8 mouse cellular contexts compared by ENCODE assay signal in the genomic region with DNA sequence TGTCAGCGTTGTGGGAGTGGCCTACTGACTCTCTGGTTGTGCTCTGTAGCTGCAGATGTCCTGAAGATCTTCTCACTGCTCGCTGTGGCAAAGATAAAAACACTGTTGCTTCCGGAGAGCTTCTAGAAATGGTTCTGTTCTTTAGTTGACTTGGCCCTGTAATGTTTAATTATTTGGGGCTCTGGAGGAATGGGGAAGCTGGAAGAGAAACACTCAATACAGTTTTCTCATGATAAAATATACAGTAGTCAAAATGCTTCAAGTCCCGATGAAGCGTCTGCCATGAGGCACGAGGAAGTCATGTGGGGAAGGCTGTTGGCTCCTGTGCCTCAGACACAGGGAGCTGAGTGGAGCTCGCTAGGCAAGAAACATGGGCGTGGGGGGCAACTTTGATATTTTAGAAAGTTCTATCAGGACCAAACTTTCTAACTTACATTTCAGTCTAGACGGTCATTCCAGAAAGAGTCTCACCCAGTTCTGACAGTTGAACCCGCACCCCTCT. TPM values are rescaled to one million over a fixed set of nuclear protein-coding genes. Genes with fewer than 3 reads are reported as not detected.
A peak's percentile ranks its signal among the peaks of the same experiment; 100 is the strongest.
DNase-seq lines count a peak whose midpoint lies in the region; ATAC-seq and TF ChIP-seq lines count a peak whose summit lies in the region.

No protein-coding gene starts in this region.

- no peak overlapping the region for H3K9ac ChIP-seq in midbrain, embryonic 13.5 days (replicated peaks)
- H3K9ac ChIP-seq in midbrain, embryonic 14.5 days (replicated peaks; ENCODE audit: low read length) = no peak overlapping the region
- H3K9ac ChIP-seq in embryonic facial prominence, embryonic 14.5 days (ENCODE audit: low read depth, low read length) = no peak overlapping the region
- H3K9ac ChIP-seq in intestine, postnatal 0 days (ENCODE audit: low read depth, low read length) = no peak overlapping the region; the same call in 1 of the 2 replicates

- no peaks in the 10 kb centered on the region for H3K27me3 ChIP-seq in midbrain, embryonic 13.5 days
- no peaks in the 10 kb centered on the region for H3K27me3 ChIP-seq in midbrain, embryonic 14.5 days (ENCODE audit: control insufficient read depth, insufficient read depth, low read length)
- H3K27me3 ChIP-seq in embryonic facial prominence, embryonic 14.5 days (replicated peaks; ENCODE audit: control insufficient read depth, insufficient read depth, low read length) = no peaks in the 10 kb centered on the region
- no peaks in the 10 kb centered on the region for H3K27me3 ChIP-seq in intestine, postnatal 0 days (replicated peaks; ENCODE audit: control insufficient read depth, insufficient read depth, low read length)

- ATAC-seq in midbrain, embryonic 13.5 days = no peak
- no peak for ATAC-seq in midbrain, embryonic 14.5 days (ENCODE audit: low FRiP score, low TSS enrichment)
- peak; percentile 73 for ATAC-seq in embryonic facial prominence, embryonic 14.5 days (ENCODE audit: low read depth)
- ATAC-seq in intestine, postnatal 0 days = no peak

- WGBS in midbrain, embryonic 13.5 days = 78% methylated on average over 10 of the region's 10 CpGs
- 77% methylated on average over 10 of the region's 10 CpGs for WGBS in midbrain, embryonic 14.5 days
- 54% methylated on average over 10 of the region's 10 CpGs for WGBS in embryonic facial prominence, embryonic 14.5 days
- 55% methylated on average over 10 of the region's 10 CpGs for WGBS in intestine, postnatal 0 days

- H3K4me3 ChIP-seq in midbrain, embryonic 13.5 days (replicated peaks) = no peak overlapping the region
- no peak overlapping the region for H3K4me3 ChIP-seq in midbrain, embryonic 14.5 days (replicated peaks; ENCODE audit: low read depth, low read length)
- no peak overlapping the region for H3K4me3 ChIP-seq in embryonic facial prominence, embryonic 14.5 days (ENCODE audit: low read depth, low read length)
- H3K4me3 ChIP-seq in intestine, postnatal 0 days (ENCODE audit: low read depth, low read length) = no peak overlapping the region

- 0 out of 2 replicates have a peak overlapping the region, but pooled peaks have one; percentile 14 for H3K27ac ChIP-seq in midbrain, embryonic 13.5 days
- no peak overlapping the region for H3K27ac ChIP-seq in midbrain, embryonic 14.5 days (replicated peaks; ENCODE audit: low read depth, low read length)
- H3K27ac ChIP-seq in embryonic facial prominence, embryonic 14.5 days (replicated peaks; ENCODE audit: low read depth, low read length) = peak overlapping the region; percentile 75
- no peak overlapping the region for H3K27ac ChIP-seq in intestine, postnatal 0 days (ENCODE audit: low read depth, low read length)

- no peak overlapping the region for H3K4me2 ChIP-seq in midbrain, embryonic 13.5 days (replicated peaks)
- no peak overlapping the region for H3K4me2 ChIP-seq in midbrain, embryonic 14.5 days (ENCODE audit: low read length)
- H3K4me2 ChIP-seq in embryonic facial prominence, embryonic 14.5 days (ENCODE audit: low read depth, low read length) = peak overlapping the region; percentile 1; the same call in 1 of the 2 replicates
- peak overlapping the region; percentile 32; the same call in 1 of the 2 replicates for H3K4me2 ChIP-seq in intestine, postnatal 0 days (replicated peaks; ENCODE audit: low read depth)

- DNase-seq in midbrain, embryonic 14.5 days = no peak
- peak; percentile 79 for DNase-seq in embryonic facial prominence, embryonic 14.5 days (ENCODE audit: low spot score)
- peak; percentile 52 to 60 for DNase-seq in thymus, adult 18-20 months
- no peak for DNase-seq in right cerebral cortex, postnatal 14 days
- DNase-seq in ovary, postnatal 10 days (ENCODE audit: low spot score) = no peak
- DNase-seq in cerebellum, adult 9-10 months = no peak

- TF ChIP-seq CTCF in intestine, postnatal 0 days (IDR thresholded peaks at IDR 0.05; ENCODE audit: low read depth) = no peak

- H3K4me1 ChIP-seq in midbrain, embryonic 13.5 days (replicated peaks) = peaks cover 26% of the 10 kb centered on the region
- H3K4me1 ChIP-seq in midbrain, embryonic 14.5 days (ENCODE audit: control insufficient read depth, insufficient read depth, low read length) = no peaks in the 10 kb centered on the region
- 0 out of 2 replicates have a peak, but pooled peaks cover 7% of the 10 kb centered on the region for H3K4me1 ChIP-seq in embryonic facial prominence, embryonic 14.5 days (ENCODE audit: control insufficient read depth, insufficient read depth, low read length)
- H3K4me1 ChIP-seq in intestine, postnatal 0 days (replicated peaks; ENCODE audit: control insufficient read depth, insufficient read depth, low read length) = no peaks in the 10 kb centered on the region

- H3K9me3 ChIP-seq in midbrain, embryonic 13.5 days = no peaks in the 10 kb centered on the region
- no peaks in the 10 kb centered on the region for H3K9me3 ChIP-seq in midbrain, embryonic 14.5 days (ENCODE audit: control insufficient read depth, low read length)
- H3K9me3 ChIP-seq in embryonic facial prominence, embryonic 14.5 days (ENCODE audit: control insufficient read depth, low read length) = no peaks in the 10 kb centered on the region
- H3K9me3 ChIP-seq in intestine, postnatal 0 days (ENCODE audit: control insufficient read depth) = no peaks in the 10 kb centered on the region

- H3K36me3 ChIP-seq in midbrain, embryonic 13.5 days = no peaks in the 10 kb centered on the region
- H3K36me3 ChIP-seq in midbrain, embryonic 14.5 days (ENCODE audit: control insufficient read depth, insufficient read depth, low read length) = no peaks in the 10 kb centered on the region
- H3K36me3 ChIP-seq in embryonic facial prominence, embryonic 14.5 days (ENCODE audit: control insufficient read depth, insufficient read depth, low read length) = no peaks in the 10 kb centered on the region
- H3K36me3 ChIP-seq in intestine, postnatal 0 days (ENCODE audit: control insufficient read depth, insufficient read depth) = peaks cover 12% of the 10 kb centered on the region; the same call in 1 of the 2 replicates

RNA-seq across cellular contexts. Expression of a gene that starts 49.8 kb away (rescaled TPM):
- polyA plus RNA-seq in midbrain, embryonic 13.5 days (2015; fragmentation: Nextera tagmentation; extraction: Ambion mirVana) = 5.4 and 5.8 TPM in 2 replicates
- 11.8 and 13.7 TPM in 2 replicates for polyA plus RNA-seq in midbrain, embryonic 14.5 days (2014; fragmentation: Nextera tagmentation; extraction: Ambion mirVana)
- polyA plus RNA-seq in embryonic facial prominence, embryonic 14.5 days (2014; fragmentation: Nextera tagmentation; extraction: Ambion mirVana) = 1.8 and 2.2 TPM in 2 replicates
- 0.50 and 0.57 TPM in 2 replicates for polyA plus RNA-seq in intestine, postnatal 0 days (2015; fragmentation: Nextera tagmentation; extraction: Ambion mirVana)

RNA-seq across cellular contexts. Expression of a gene that starts 50.3 kb away (rescaled TPM):
- 39.3 and 49.4 TPM in 2 replicates for polyA plus RNA-seq in midbrain, embryonic 13.5 days (2015; fragmentation: Nextera tagmentation; extraction: Ambion mirVana)
- 38.5 and 38.6 TPM in 2 replicates for polyA plus RNA-seq in midbrain, embryonic 14.5 days (2014; fragmentation: Nextera tagmentation; extraction: Ambion mirVana)
- polyA plus RNA-seq in embryonic facial prominence, embryonic 14.5 days (2014; fragmentation: Nextera tagmentation; extraction: Ambion mirVana) = 53.8 and 62.9 TPM in 2 replicates
- polyA plus RNA-seq in intestine, postnatal 0 days (2015; fragmentation: Nextera tagmentation; extraction: Ambion mirVana) = 56.1 and 57.3 TPM in 2 replicates

Comparison
In these comparisons a context has a peak if more than half of its experiments do, and no peak if none do; other contexts are left out.
1. H3K27ac ChIP-seq: peak in midbrain, embryonic 13.5 days (single experiment) and embryonic facial prominence, embryonic 14.5 days (single experiment); none in midbrain, embryonic 14.5 days (single experiment) and intestine, postnatal 0 days (single experiment).
2. H3K4me2 ChIP-seq: peak in embryonic facial prominence, embryonic 14.5 days (single experiment) and intestine, postnatal 0 days (single experiment); none in midbrain, embryonic 13.5 days (single experiment) and midbrain, embryonic 14.5 days (single experiment).
3. DNase-seq: peak in embryonic facial prominence, embryonic 14.5 days (single experiment) and thymus, adult 18-20 months (2 of 2); none in midbrain, embryonic 14.5 days (single experiment), right cerebral cortex, postnatal 14 days (single experiment), ovary, postnatal 10 days (single experiment) and cerebellum, adult 9-10 months (single experiment).